In genomic region chr9:103347996-103348490, GRCm38 (mm10) we compare ENCODE assay signal across 18 mouse cellular contexts. TPM values are rescaled to one million over a fixed set of nuclear protein-coding genes. Genes with fewer than 3 reads are reported as not detected.
"Had no signal": no experiment of that assay in that cellular context is flagged by ENCODE, and none has a peak within 500 bp of the region (broad histone marks: within the 10 kb centered on the region; RNA-seq: fewer than 3 reads in every experiment).

No protein-coding gene starts in this region.

- ATAC-seq: lung, postnatal 0 days; midbrain, embryonic 13.5 days; midbrain, embryonic 15.5 days had no signal

- H3K9ac ChIP-seq: lung, embryonic 15.5 days; midbrain, embryonic 13.5 days; midbrain, embryonic 15.5 days; neural tube, embryonic 12.5 days; stomach, embryonic 15.5 days had no signal

- H3K9me3 ChIP-seq: lung, embryonic 15.5 days; megakaryocyte, embryonic 14.5 days; midbrain, embryonic 13.5 days; midbrain, embryonic 15.5 days; neural tube, embryonic 12.5 days; stomach, embryonic 15.5 days had no signal

- H3K4me2 ChIP-seq: lung, embryonic 15.5 days; midbrain, embryonic 11.5 days; midbrain, embryonic 13.5 days; midbrain, embryonic 15.5 days; neural tube, embryonic 12.5 days; stomach, embryonic 15.5 days had no signal

- H3K4me3 ChIP-seq: lung, embryonic 15.5 days; megakaryocyte, embryonic 14.5 days; midbrain, embryonic 13.5 days; midbrain, embryonic 15.5 days; neural tube, embryonic 12.5 days; stomach, embryonic 15.5 days had no signal

- H3K27me3 ChIP-seq: lung, embryonic 15.5 days; megakaryocyte, embryonic 14.5 days; midbrain, embryonic 13.5 days; midbrain, embryonic 15.5 days; neural tube, embryonic 12.5 days; stomach, embryonic 15.5 days had no signal

- DNase-seq: lung, adult 2 months; lung, postnatal 14 days; lung, postnatal 36 days; right cerebral cortex, postnatal 14 days; thymus, adult 2 months; thymus, postnatal 14 days; thymus, postnatal 36 days had no signal

- H3K4me1 ChIP-seq: lung, embryonic 15.5 days; midbrain, embryonic 13.5 days; midbrain, embryonic 15.5 days; neural tube, embryonic 12.5 days; stomach, embryonic 15.5 days had no signal

- H3K27ac ChIP-seq: lung, embryonic 15.5 days; midbrain, embryonic 13.5 days; midbrain, embryonic 15.5 days; neural tube, embryonic 12.5 days; stomach, embryonic 15.5 days; stomach, postnatal 0 days had no signal

RNA-seq across cellular contexts. Expression of gene 1300017J02Rik, which starts 43.2 kb away (rescaled TPM):
- total RNA-seq: monocyte, adult 5-6 weeks had no signal
- polyA plus RNA-seq: macrophage had no signal
